Mouse (Mus musculus): ENCODE data around the gene Smim23. TPM values are rescaled to one million over a fixed set of nuclear protein-coding genes. Genes with fewer than 3 reads are reported as not detected.

Smim23 gene
- total RNA-seq (2023): not detected

GRCm38 (mm10) chr11:32824505-32824904 is at the start of gene Smim23:
TSS of gene Smim23 (minus strand) at chr11:32824605.

Other genes with a start within 250 kb of the Smim23 start
- 10 to 100 TPM; 57.4 to 66.2 TPM for gene Fbxw11, start 181.9 kb downstream of the Smim23 start, total RNA-seq (2023)

All from neutrophil, adult 83 days (primary cell).